Mouse (Mus musculus) spleen, adult 2 months (tissue): ENCODE data around the gene Epas1.

Source experiments
- CTCF ChIP-seq: fragments of 200-500 bp; IDR thresholded peaks from 2 replicates; pipeline ENCODE4 v1.5.1; 2011; ENCODE audit warnings: mild to moderate bottlenecking, inconsistent platforms; ENCODE audit not compliant: insufficient read depth, insufficient read length, insufficient replicate concordance; ENCODE audit errors: extremely low read depth
- POLR2A ChIP-seq: fragments of 200-500 bp; IDR thresholded peaks from 2 replicates; pipeline ENCODE4 v1.6.1; 2011; ENCODE audit warnings: low read depth, low read length, inconsistent platforms

- TF ChIP-seq CTCF (no peak), POLR2A (no peak)
Measured at GRCm38 (mm10) chr17:86824502-86825162, 71.1 kb downstream of the Epas1 start.
